Mouse (Mus musculus): ENCODE measurements around the gene Rif1. TPM values are rescaled to one million over a fixed set of nuclear protein-coding genes. Genes with fewer than 3 reads are reported as not detected.

Rif1 gene
- 10 to 100 TPM; 25.6 to 31.2 TPM for total RNA-seq (2021)

DNA sequence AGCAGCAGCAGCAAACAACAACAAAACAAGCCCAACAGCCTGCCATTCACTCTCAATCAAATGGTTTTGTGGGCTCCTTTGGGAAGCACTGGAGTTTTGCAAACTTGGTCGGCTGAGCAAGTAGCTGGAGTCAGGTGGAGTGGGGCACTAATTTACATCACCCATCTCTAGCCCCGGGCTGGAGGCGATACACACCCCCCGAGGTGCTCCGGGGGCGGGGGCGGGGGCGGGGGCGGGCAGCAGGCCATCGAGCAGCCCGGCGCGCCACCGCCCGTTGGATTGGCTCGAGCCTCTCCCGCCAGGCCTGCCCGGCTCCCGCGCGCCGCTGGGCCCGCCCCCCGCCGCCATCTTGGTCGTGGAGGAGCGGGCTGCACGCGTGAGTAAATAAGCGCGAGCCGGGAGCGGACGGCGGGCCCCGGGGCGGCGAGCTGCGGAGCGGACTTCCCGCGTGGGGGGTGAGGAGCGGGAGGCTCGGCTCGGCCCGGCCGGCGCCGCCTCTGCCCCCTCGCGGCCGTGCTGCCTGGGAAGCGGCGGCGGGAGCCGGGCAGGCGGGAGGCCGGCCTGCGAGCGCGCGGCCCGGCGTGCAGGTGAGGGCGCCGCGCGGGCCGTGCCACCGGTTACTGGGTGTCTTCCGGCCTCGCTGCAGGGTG, at the start of gene Rif1:
Gene Rif1 (plus strand): TSS at position 342 of the 650 bp plus-strand sequence.
- DNase-seq, result peak; percentile 79 to 81

- DNase-seq, result no peak
These were observed 45.6 kb upstream of the Rif1 start for GRCm38 (mm10) chr2:52027061-52027460.

- DNase-seq, result no peak
These were observed 43.2 kb upstream of the Rif1 start for GRCm38 (mm10) chr2:52029426-52029825.

DNA sequence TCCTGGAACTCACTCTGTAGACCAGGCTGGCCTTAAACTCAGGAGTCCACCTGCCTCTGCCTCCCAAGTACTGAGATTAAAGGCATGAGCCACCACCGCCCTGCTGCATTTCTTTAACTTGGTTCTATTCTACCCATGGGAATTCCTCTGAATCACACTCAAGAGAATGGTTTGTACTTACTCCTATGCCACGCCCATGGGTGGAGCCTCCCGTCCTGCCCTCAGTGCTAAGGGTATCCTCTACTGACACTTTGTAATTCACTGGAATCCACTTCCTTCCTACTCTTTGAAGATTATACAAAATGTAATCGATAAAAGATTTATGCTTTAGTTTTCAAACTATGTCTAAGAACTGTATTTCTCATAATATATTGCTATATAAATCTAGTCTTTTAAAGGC, 41.1 kb upstream of the Rif1 start:
- no peak for DNase-seq

DNA sequence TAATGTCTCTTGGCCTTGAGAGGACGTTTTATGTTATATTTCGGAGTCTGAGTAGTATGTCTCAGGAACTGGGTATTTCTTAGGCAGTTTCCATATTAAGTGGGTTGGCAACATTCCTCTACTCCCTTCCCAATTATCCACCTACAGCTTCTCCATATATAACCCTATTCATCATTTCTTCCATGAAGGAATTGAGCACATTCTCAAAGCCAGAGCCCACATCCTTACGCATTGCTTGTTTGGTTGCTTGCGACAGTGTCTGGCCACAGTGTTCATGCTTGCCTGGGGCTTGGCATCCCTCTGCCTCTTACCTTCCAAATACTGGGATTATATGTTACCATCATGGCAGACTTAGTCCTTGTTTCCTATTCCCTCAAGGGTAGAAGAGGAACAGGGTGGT, 38.0 kb upstream of the Rif1 start:
- no peak for DNase-seq

DNA sequence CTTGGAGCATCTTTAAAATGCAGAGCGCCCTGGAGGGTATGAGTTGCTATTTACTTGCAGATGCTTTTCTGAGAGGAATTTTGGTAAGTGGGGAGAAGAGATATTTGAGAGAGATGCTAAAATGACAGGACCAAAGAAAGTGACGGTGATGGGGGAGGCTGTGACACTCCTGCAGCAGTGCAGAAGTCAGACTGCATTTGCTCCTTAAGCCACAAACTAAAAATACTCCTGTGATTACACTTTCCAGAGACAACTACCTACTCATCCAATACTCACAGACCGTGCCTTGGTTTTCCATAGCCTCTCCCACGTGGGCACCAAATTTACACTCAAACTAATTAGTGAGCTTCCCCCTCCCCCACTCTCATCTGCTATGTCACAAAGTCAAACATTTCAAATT, 37.5 kb upstream of the Rif1 start:
- no peak for DNase-seq

DNA sequence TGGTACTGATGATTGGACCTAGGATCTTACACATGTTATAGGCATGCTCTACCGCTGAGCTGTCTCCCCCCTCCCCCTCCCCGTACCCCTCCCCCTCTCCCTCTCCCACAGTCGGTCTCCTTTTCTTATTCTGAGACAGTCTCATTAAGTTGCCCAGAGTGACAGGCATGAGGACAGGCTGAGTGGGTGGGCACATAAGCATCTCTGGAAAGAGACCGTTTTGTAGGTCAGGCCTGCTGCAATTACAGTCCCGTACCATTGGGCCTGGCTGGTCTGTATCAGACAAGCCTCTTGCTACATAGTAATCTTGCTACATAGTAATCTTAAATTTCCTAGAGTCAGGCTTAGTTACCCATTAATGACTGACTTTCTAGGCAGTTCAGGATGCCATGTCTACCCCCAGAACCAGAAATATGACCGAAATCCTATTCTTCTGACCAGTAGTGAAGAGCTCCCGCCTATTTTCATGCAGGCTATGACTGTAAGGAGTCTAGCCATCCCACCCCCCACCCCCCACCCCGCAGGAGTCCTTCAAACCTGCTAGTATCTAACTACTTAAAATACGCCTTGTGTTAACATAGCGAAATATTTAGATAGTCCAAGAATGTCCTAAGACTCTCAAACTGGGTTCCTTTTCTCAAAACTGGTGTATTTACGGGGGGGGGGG, 35.6 kb upstream of the Rif1 start:
- no peak for DNase-seq

- DNase-seq, result peak; percentile 21 to 37
These were observed 34.8 kb upstream of the Rif1 start, which contains the start of gene Tnfaip6 for GRCm38 (mm10) chr2:52037882-52038281. Gene Tnfaip6, plus strand, starts transcription at chr2:52038009.

GRCm38 (mm10) chr2:52038558-52038957, 34.1 kb upstream of the Rif1 start:
- DNase-seq, result no peak

DNA sequence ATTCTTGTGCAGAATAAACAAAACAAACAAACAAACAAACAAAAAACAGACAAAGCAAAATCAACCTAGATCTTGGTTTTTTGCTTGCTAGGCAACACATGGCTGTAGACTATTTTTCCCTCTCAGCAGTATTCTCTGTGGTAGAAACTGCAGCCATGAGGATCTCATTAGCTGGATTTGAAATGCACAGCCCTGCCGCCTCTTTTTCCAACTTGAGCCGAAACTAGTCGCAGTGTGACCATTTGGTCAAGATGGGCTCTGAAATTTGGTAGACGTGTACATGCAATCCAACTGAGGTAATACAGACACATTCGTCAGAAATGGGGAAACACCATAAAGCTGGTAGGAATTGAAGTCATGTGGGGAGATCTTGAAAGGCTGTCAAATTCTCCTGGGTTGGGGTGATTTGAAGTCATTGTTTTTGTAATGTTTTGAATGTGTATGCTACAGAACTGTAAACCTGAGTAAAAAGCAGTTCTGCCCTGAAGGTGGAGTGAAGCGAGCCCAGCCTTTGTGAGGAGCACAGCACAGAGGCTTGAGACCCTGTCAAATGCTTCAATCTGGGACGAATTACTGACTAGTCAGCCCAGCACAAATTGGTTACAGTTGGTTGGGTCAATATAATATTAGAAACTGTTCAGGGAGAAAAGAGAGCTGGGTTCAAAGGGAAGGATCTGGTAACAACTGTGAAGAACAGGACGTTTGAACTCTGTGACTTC, 33.4 kb upstream of the Rif1 start:
- no peak for DNase-seq

GRCm38 (mm10) chr2:52042132-52042531, 30.5 kb upstream of the Rif1 start:
- DNase-seq, result no peak

DNA sequence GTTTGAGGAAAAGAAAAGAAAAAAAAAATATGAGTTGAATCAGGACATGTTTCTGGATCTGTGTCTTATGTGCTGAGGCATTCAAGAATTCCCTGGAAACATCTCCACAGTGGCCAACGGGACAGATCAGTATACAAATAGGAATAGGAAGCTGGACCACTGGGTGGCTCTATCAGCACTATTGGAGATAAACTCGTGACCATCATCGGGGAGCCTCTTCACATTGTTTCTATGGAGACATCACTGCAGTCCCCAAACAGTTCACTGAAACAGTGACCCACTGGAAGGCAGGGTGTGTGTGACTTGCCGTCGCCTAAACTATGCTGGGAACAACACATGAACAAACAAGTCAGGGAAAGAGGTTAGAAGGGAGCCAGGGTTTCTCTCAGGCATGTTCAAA, 29.9 kb upstream of the Rif1 start:
- DNase-seq, result no peak

DNA sequence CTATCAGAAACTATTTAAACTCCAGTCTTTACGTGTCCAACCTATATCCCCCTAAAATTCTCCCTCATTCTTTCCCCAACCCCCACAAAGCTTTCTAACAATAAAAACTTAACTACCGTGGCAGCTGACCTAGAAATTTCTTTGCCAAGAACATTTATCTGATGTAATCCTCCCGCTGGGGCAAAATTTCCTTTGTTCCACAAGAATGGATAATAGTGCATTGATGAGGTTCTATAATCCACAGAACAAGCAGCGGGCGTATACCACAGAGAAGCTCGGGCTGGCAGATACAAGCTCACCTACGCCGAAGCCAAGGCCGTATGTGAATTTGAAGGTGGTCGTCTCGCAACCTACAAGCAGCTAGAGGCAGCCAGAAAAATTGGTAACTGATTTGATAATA, 29.1 kb upstream of the Rif1 start:
- no peak for DNase-seq

- no peak for DNase-seq
These were observed 26.6 kb upstream of the Rif1 start for GRCm38 (mm10) chr2:52046032-52046431.

- DNase-seq, result no peak
These were observed 21.8 kb upstream of the Rif1 start for GRCm38 (mm10) chr2:52050823-52051222.

DNA sequence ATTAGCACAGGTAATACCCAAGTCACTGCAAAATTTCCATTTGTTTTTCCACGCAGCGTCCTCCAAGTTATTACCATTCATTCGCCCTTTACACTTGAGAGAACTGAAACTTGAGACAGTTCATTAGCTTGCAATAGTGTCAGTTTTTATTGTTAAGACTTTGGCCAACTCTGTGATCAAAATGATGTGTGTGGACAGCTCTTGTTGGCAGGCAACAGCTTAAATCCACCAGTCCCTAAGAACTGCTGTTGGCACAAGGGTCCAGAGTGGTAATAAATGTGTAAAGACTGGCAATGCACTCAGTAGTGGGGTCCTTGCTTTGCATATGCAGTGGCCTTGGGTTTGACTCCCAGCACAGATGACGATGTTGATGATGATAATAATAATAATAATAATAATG, 20.3 kb upstream of the Rif1 start:
- no peak for DNase-seq

DNA sequence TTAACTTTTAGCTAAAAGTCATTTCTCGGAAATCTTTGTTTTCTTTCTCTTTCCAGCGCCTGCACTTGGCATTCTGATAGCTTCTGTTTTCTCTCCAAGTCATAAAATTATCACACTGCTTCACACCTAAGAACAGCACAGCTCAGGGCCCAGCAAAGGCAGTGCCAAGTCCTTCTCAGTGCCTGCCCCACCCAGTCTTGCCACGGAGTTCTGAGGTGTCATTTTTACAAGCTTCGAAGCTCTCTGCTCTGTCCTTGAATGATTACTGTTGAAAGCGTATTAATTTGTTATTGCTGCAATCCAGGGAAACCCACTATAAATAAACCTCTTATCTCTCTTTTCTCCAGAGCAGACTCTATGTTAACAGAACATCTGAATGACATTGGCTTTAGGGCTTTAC, 19.1 kb upstream of the Rif1 start:
- no peak for DNase-seq

- DNase-seq, result no peak
These were observed 17.0 kb upstream of the Rif1 start for GRCm38 (mm10) chr2:52055616-52056015.

DNA sequence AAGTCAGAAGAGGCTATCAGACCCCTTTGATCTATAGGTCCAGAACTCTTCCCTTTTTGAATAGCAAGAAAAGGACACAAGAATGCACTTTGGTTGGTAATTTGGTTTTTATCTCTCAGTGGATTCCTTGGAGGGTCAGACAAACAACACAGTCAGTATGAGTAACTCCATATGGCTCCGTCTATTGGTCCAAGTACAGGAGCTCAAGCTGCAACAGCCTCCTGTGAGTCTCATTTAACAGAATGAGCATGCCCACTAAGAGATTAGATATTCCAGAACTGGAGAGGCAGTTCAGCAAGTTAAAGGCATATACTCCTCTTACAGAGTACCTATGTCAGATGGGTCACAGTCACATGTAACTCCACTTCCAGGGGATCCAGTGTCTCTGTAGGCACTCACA, 15.5 kb upstream of the Rif1 start:
- no peak for DNase-seq

GRCm38 (mm10) chr2:52057681-52058080, 15.0 kb upstream of the Rif1 start:
- no peak for DNase-seq

GRCm38 (mm10) chr2:52068641-52069040, 4.0 kb upstream of the Rif1 start:
- DNase-seq, result no peak

GRCm38 (mm10) chr2:52070816-52071215, 1.8 kb upstream of the Rif1 start:
- no peak for DNase-seq

DNA sequence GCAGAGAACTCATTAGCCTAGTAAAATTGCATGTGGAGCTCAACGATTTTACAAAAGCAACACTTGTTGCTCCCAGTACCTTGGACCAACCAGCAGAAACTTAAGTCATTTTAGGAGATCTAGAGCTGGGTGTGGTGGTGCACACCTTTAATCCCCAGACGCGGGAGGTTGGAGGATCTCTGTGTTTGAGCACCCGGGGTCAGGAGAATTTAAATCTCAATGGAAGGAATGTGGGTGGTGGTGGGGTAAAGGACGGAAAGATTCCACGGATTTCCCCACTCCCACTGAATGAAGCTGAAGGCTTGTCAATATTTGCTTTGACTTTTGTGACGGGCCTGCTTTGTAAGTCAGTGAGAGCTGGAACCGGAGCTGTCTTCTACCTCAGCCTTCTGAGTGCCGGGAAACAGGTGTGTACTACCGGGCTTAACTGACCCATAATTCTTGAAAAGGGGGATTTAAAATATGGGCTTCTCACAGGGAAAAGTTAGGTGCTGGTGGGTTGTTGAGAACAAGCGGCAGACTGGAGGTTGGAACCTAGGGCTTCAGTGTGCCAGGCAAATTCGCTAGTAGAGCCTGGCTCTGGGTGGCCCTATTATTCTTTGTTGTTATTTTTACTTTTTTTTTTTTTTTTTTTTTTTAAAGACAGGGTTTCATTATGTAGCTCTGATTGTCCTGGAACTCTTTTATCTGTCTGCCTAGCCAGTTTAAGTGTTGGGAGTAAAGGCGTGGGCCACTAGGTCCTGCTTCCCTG, 1.2 kb upstream of the Rif1 start:
- no peak for DNase-seq
